Mouse (Mus musculus) gastrocnemius, adult 8-10 months (tissue): ENCODE data around the gene Serpina3m. TPM values are rescaled to one million over a fixed set of nuclear protein-coding genes. Genes with fewer than 3 reads are reported as not detected.
A peak's percentile ranks its signal among the peaks of the same experiment; 100 is the strongest.
"Not testable (repeated sequence)": the region's sequence is repeated elsewhere in the genome, so short reads cannot be mapped to it uniquely, and the experiment has no call there.

ENCODE experiments used
- DNase-seq, 2 experiments: peaks; one replicate each; pipeline ENCODE4 v3.0.0; 2022; ENCODE audit warnings: low spot score in 2 of 2
- total RNA-seq, 4 experiments: library from RNA; stranded (reverse); gene quantifications; 2 replicates each; pipeline ENCODE4 v1.2.4; 2022

Serpina3m gene
- total RNA-seq, 4 experiments from 2014 or later, result 0.43 to 0.56 TPM; not detected in 2

- no peak for DNase-seq
Measured at GRCm38 (mm10) chr12:104388477-104388876, 50.2 kb downstream of the Serpina3m start.

GRCm38 (mm10) chr12:104391057-104391456 lies 52.8 kb downstream of the Serpina3m start:
- DNase-seq, result not testable (repeated sequence)

- no peak for DNase-seq
Measured at GRCm38 (mm10) chr12:104403968-104404367, 65.7 kb downstream of the Serpina3m start.

GRCm38 (mm10) chr12:104406454-104406885 lies 68.2 kb downstream of the Serpina3m start, which contains the start of gene Serpina3n:
Gene Serpina3n (plus strand): TSS chr12:104406729.
- no peak for DNase-seq

- DNase-seq, result no peak
Measured at GRCm38 (mm10) chr12:104412507-104412906, 74.2 kb downstream of the Serpina3m start.

GRCm38 (mm10) chr12:104414576-104414975 lies 76.3 kb downstream of the Serpina3m start:
- no peak for DNase-seq

GRCm38 (mm10) chr12:104415625-104416315 lies 77.5 kb downstream of the Serpina3m start:
- DNase-seq, result peak; percentile 33 to 40

GRCm38 (mm10) chr12:104418340-104419135 lies 80.3 kb downstream of the Serpina3m start:
- peak; percentile 38 to 50 for DNase-seq

- no peak for DNase-seq
Measured at GRCm38 (mm10) chr12:104419136-104419462, 80.8 kb downstream of the Serpina3m start.

- no peak for DNase-seq
Measured at GRCm38 (mm10) chr12:104422615-104423392, 84.5 kb downstream of the Serpina3m start.

GRCm38 (mm10) chr12:104425591-104425990 lies 87.3 kb downstream of the Serpina3m start:
- no peak for DNase-seq

- DNase-seq, result no peak
Measured at GRCm38 (mm10) chr12:104426915-104427314, 88.6 kb downstream of the Serpina3m start.

- no peak for DNase-seq
Measured at GRCm38 (mm10) chr12:104431359-104431758, 93.1 kb downstream of the Serpina3m start.

GRCm38 (mm10) chr12:104433214-104433613 lies 94.9 kb downstream of the Serpina3m start:
- no peak for DNase-seq

GRCm38 (mm10) chr12:104433951-104434735 lies 95.9 kb downstream of the Serpina3m start:
- DNase-seq, result no peak

GRCm38 (mm10) chr12:104440087-104440760 lies 101.9 kb downstream of the Serpina3m start:
- DNase-seq, result peak; percentile 71 to 76

GRCm38 (mm10) chr12:104443716-104444115 lies 105.4 kb downstream of the Serpina3m start:
- DNase-seq, result no peak
